Mouse (Mus musculus) kidney, embryonic 16.5 days (tissue): ENCODE data around the gene Ripply3. TPM values are rescaled to one million over a fixed set of nuclear protein-coding genes. Genes with fewer than 3 reads are reported as not detected.
A peak's percentile ranks its signal among the peaks of the same experiment; 100 is the strongest.

Experiments
- ATAC-seq: fragments of 200-750 bp; cut with Nextera tagmentation; 2 replicates; pipeline ENCODE4 v1.8.0; 2017; ENCODE audit warnings: moderate TSS enrichment; ENCODE audit not compliant: low FRiP score, low TSS enrichment
- H3K27ac ChIP-seq: fragments of 300-500 bp; sonication (generic); 2 replicates; pipeline ENCODE4 v1.5.1; 2014; ENCODE audit warnings: low read length
- H3K27me3 ChIP-seq: fragments of 300-500 bp; sonication (generic); 2 replicates; pipeline ENCODE4 v1.6.1; 2014; ENCODE audit warnings: low read length, control low read depth, mixed read lengths; ENCODE audit not compliant: insufficient read depth
- H3K36me3 ChIP-seq: fragments of 300-500 bp; sonication (generic); 2 replicates; pipeline ENCODE4 v1.6.1; 2014; ENCODE audit warnings: low read length, control low read depth, mixed read lengths; ENCODE audit not compliant: insufficient read depth
- H3K4me1 ChIP-seq: fragments of 300-500 bp; sonication (generic); 2 replicates; pipeline ENCODE4 v1.6.1; 2014; ENCODE audit warnings: low read length, control low read depth, mixed read lengths; ENCODE audit not compliant: insufficient read depth
- H3K4me2 ChIP-seq: fragments of 300-500 bp; sonication (generic); replicated peaks from 2 replicates; pipeline ENCODE4 v1.6.1; 2014; ENCODE audit warnings: low read depth, low read length
- H3K4me3 ChIP-seq: fragments of 300-500 bp; sonication (generic); 2 replicates; pipeline ENCODE4 v1.5.1; 2014; ENCODE audit warnings: mild to moderate bottlenecking, low read length
- H3K9ac ChIP-seq: fragments of 300-500 bp; sonication (generic); replicated peaks from 2 replicates; pipeline ENCODE4 v1.6.1; 2014; ENCODE audit warnings: low read length
- H3K9me3 ChIP-seq: fragments of 300-500 bp; sonication (generic); 2 replicates; pipeline ENCODE4 v1.6.1; 2016; ENCODE audit warnings: low read length, control low read depth
- WGBS: fragments of 180-500 bp; shearing (Covaris S2); extraction: QIAGEN DNeasy Blood & Tissue Kit; methylation state at CpG from one replicate; pipeline ENCODE4 v1.1.7; 2014; 5-methylcytosine and 5-hydroxymethylcytosine counted together
- polyA plus RNA-seq: library from polyadenylated mRNA; unstranded; fragments of >200 nt; fragmentation: Nextera tagmentation; extraction: Ambion mirVana; gene quantifications from 2 replicates; pipeline ENCODE4 v1.2.1, GENCODE M21; 2015

Ripply3 gene
- polyA plus RNA-seq, 1 experiment from 2014 or later, result 17.4 TPM

- WGBS, result under 1% methylated on average over 77 of the region's 79 CpGs
- peak within 1 kb of the TSS; percentile 99 for H3K27ac ChIP-seq
- ATAC-seq, result peak; percentile 88
These were observed 42.1 kb downstream of the Ripply3 start, which contains the start of gene Ttc3 for GRCm38 (mm10) chr16:94370173-94370914. Gene Ttc3 (plus strand): TSS chr16:94370618.

GRCm38 (mm10) chr16:94370915-94371300 is 42.7 kb downstream of the Ripply3 start:
- WGBS, result under 1% methylated on average over 43 of the region's 43 CpGs
- peak; percentile 84 for ATAC-seq
- Histone ChIP-seq H3K27ac (peak overlapping the region; percentile 99), H3K27me3 (no peaks in the 10 kb centered on the region), H3K4me3 (peak overlapping the region; percentile 92), H3K4me1 (peaks cover 28% of the 10 kb centered on the region), H3K36me3 (no peaks in the 10 kb centered on the region), H3K9me3 (no peaks in the 10 kb centered on the region), H3K9ac (peak overlapping the region; percentile 95), H3K4me2 (peak overlapping the region; percentile 63)

More at GRCm38 (mm10) chr16:94370173-94370914, 42.1 kb downstream of the Ripply3 start, which contains the start of gene Ttc3:
- peak within 1 kb of the TSS; percentile 95 for H3K9ac ChIP-seq
- H3K36me3 ChIP-seq, result no peaks in the 10 kb centered on the region
- H3K27me3 ChIP-seq, result no peaks in the 10 kb centered on the region
- peaks cover 28% of the 10 kb centered on the region for H3K4me1 ChIP-seq
- H3K4me2 ChIP-seq, result peak within 1 kb of the TSS; percentile 63
- peak within 1 kb of the TSS; percentile 92 for H3K4me3 ChIP-seq
- no peaks in the 10 kb centered on the region for H3K9me3 ChIP-seq

- no peaks in the 10 kb centered on the region for H3K36me3 ChIP-seq
- no peaks in the 10 kb centered on the region for H3K9me3 ChIP-seq
- no peaks in the 10 kb centered on the region for H3K27me3 ChIP-seq
- peak within 1 kb of the TSS; percentile 95 for H3K9ac ChIP-seq
- under 1% methylated on average over 40 of the region's 43 CpGs for WGBS
- peak within 1 kb of the TSS; percentile 92 for H3K4me3 ChIP-seq
- peak within 1 kb of the TSS; percentile 63 for H3K4me2 ChIP-seq
- H3K27ac ChIP-seq, result peak within 1 kb of the TSS; percentile 99
- ATAC-seq, result peak; percentile 85
- peaks cover 28% of the 10 kb centered on the region for H3K4me1 ChIP-seq
These were observed 43.2 kb downstream of the Ripply3 start, which contains the start of gene Pigp for GRCm38 (mm10) chr16:94371301-94371931. Gene Pigp (minus strand): TSS chr16:94371842.

GRCm38 (mm10) chr16:94379386-94379785 is 51.2 kb downstream of the Ripply3 start:
- Histone ChIP-seq H3K4me3 (no peak overlapping the region), H3K27me3 (no peaks in the 10 kb centered on the region), H3K4me2 (no peak overlapping the region), H3K36me3 (no peaks in the 10 kb centered on the region), H3K9ac (no peak overlapping the region), H3K4me1 (peaks cover 4% of the 10 kb centered on the region; the same call in 1 of the 2 replicates), H3K27ac (no peak overlapping the region), H3K9me3 (no peaks in the 10 kb centered on the region)
- ATAC-seq, result no peak
- whole genome bisulfite sequencing, result 74% methylated on average over 1 of the region's 1 CpGs

- H3K4me3 ChIP-seq, result no peak overlapping the region
- no peak overlapping the region for H3K4me2 ChIP-seq
- no peak overlapping the region for H3K9ac ChIP-seq
- ATAC-seq, result no peak
- H3K36me3 ChIP-seq, result no peaks in the 10 kb centered on the region
- no peaks in the 10 kb centered on the region for H3K27me3 ChIP-seq
- no peak overlapping the region for H3K27ac ChIP-seq
- WGBS, result 96% methylated on average over 3 of the region's 3 CpGs
- no peaks in the 10 kb centered on the region for H3K4me1 ChIP-seq
- no peaks in the 10 kb centered on the region for H3K9me3 ChIP-seq
These were observed 55.1 kb downstream of the Ripply3 start for GRCm38 (mm10) chr16:94383277-94383676.

Other genes with a start within 250 kb of the Ripply3 start
- gene Sim2, start 243.5 kb upstream of the Ripply3 start, polyA plus RNA-seq, result 1.3 and 1.7 TPM in 2 replicates
- gene Hlcs, start 14.8 kb upstream of the Ripply3 start, polyA plus RNA-seq, result 8.9 and 10.5 TPM in 2 replicates
- gene Ttc3, start 42.2 kb downstream of the Ripply3 start, polyA plus RNA-seq, result 201 and 230 TPM in 2 replicates
- 115 and 120 TPM in 2 replicates for gene Pigp, start 43.4 kb downstream of the Ripply3 start, polyA plus RNA-seq
- gene Vps26c, start 198.4 kb downstream of the Ripply3 start, polyA plus RNA-seq, result 59.3 and 63.2 TPM in 2 replicates
- 8.3 and 10.3 TPM in 2 replicates for gene Dyrk1a, start 241.6 kb downstream of the Ripply3 start, polyA plus RNA-seq